Mouse (Mus musculus) left cerebral cortex, adult 9 months (tissue): ENCODE data around the gene Hdac9.
A peak's percentile ranks its signal among the peaks of the same experiment; 100 is the strongest.

Experiments
- DNase-seq, 2 experiments: peaks; one replicate each; pipeline ENCODE4 v3.0.0; 2022; ENCODE audit warnings: low spot score in 2 of 2

Gene Hdac9

GRCm38 (mm10) chr12:34604521-34604920, 312.4 kb downstream of the Hdac9 start:
- DNase-seq: no peak

- DNase-seq: no peak
Measured at GRCm38 (mm10) chr12:34594167-34594793, 322.6 kb downstream of the Hdac9 start.

- DNase-seq: no peak
Measured at GRCm38 (mm10) chr12:34587171-34587570, 329.7 kb downstream of the Hdac9 start.

- no peak for DNase-seq
Measured at GRCm38 (mm10) chr12:34582522-34582921, 334.4 kb downstream of the Hdac9 start.

- DNase-seq: no peak
Measured at GRCm38 (mm10) chr12:34579220-34579619, 337.7 kb downstream of the Hdac9 start.

- DNase-seq: no peak
Measured at GRCm38 (mm10) chr12:34571069-34571468, 345.8 kb downstream of the Hdac9 start.

GRCm38 (mm10) chr12:34569472-34569871, 347.4 kb downstream of the Hdac9 start:
- DNase-seq: no peak

- DNase-seq: no peak
Measured at GRCm38 (mm10) chr12:34569052-34569451, 347.8 kb downstream of the Hdac9 start.

GRCm38 (mm10) chr12:34562331-34562730, 354.6 kb downstream of the Hdac9 start:
- no peak for DNase-seq

GRCm38 (mm10) chr12:34559001-34559400, 357.9 kb downstream of the Hdac9 start:
- DNase-seq: no peak

GRCm38 (mm10) chr12:34554803-34555202, 362.1 kb downstream of the Hdac9 start:
- no peak for DNase-seq

GRCm38 (mm10) chr12:34550268-34550667, 366.6 kb downstream of the Hdac9 start:
- DNase-seq: peak; percentile 7 to 40

GRCm38 (mm10) chr12:34529165-34529545, 387.7 kb downstream of the Hdac9 start:
- peak; percentile 79 to 86 for DNase-seq

- peak; percentile 35 to 72 for DNase-seq
Measured at GRCm38 (mm10) chr12:34528201-34529164, 388.4 kb downstream of the Hdac9 start.

GRCm38 (mm10) chr12:34527761-34528160, 389.1 kb downstream of the Hdac9 start:
- DNase-seq: no peak

- DNase-seq: no peak
Measured at GRCm38 (mm10) chr12:34521468-34521867, 395.4 kb downstream of the Hdac9 start.

GRCm38 (mm10) chr12:34516769-34517562, 399.9 kb downstream of the Hdac9 start:
- DNase-seq: no peak

GRCm38 (mm10) chr12:34506345-34506744, 410.6 kb downstream of the Hdac9 start:
- DNase-seq: no peak

- DNase-seq: peak in 1 of 2 experiments; percentile 24
Measured at GRCm38 (mm10) chr12:34498751-34499626, 417.9 kb downstream of the Hdac9 start.

- no peak for DNase-seq
Measured at GRCm38 (mm10) chr12:34498331-34498730, 418.6 kb downstream of the Hdac9 start.

GRCm38 (mm10) chr12:34497702-34498101, 419.2 kb downstream of the Hdac9 start:
- peak; percentile 30 to 42 for DNase-seq
